Mouse (Mus musculus): ENCODE measurements around the gene Kdm4c.

DNA sequence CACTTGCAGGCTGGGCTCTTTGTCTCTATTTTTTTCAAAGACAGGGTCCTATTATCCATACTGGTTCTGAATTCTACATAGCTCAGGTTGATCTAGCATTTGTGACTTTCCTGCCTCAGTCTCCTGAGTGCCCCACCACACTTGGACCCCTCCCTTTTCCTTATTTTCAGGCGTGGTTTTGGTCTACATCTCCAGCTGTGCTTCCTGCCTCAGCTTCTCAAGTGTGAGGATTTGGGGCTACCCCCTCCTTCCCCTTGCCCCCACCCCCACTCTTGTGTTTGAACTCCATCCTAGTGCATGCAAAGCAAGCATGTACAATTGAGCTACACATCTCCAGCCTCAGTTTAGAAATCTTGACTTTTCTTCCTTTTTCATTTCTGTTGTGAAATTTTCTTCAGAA, 16.2 kb downstream of the Kdm4c start:
- TF ChIP-seq POLR2A (IDR thresholded peaks at IDR 0.05; ENCODE audit: control insufficient read depth, low read depth, low read length) (no peak), CTCF (IDR thresholded peaks at IDR 0.05; ENCODE audit: control insufficient read depth, insufficient read depth, insufficient replicate concordance, low read depth, low read length) (no peak)
